Mouse (Mus musculus): ENCODE measurements around the gene Syngap1.
"Not testable (repeated sequence)": the region's sequence is repeated elsewhere in the genome, so short reads cannot be mapped to it uniquely, and the experiment has no call there.

- not testable (repeated sequence) for TF ChIP-seq EP300, CTCF (IDR thresholded peaks at IDR 0.05; ENCODE audit: low read depth)
Observed at GRCm38 (mm10) chr17:26917560-26917959, 23.5 kb upstream of the Syngap1 start.

All from liver, embryonic 14.5 days (tissue).